Mouse (Mus musculus) heart, embryonic 16.5 days (tissue): ENCODE results near the gene Thada. TPM values are rescaled to one million over a fixed set of nuclear protein-coding genes. Genes with fewer than 3 reads are reported as not detected.
A peak's percentile ranks its signal among the peaks of the same experiment; 100 is the strongest.

Source experiments
- ATAC-seq: fragments of 200-750 bp; cut with Nextera tagmentation; replicated peaks from 2 replicates; pipeline ENCODE4 v1.8.0; 2017; ENCODE audit warnings: moderate number of reproducible peaks; ENCODE audit not compliant: insufficient read depth, low FRiP score; ENCODE audit errors: extremely low read depth
- H3K27ac ChIP-seq: fragments of 300-500 bp; sonication (generic); 2 replicates; pipeline ENCODE4 v1.5.1; 2014; ENCODE audit warnings: mild to moderate bottlenecking, low read length, control low read depth, moderate library complexity
- H3K27me3 ChIP-seq: fragments of 300-500 bp; sonication (generic); 2 replicates; pipeline ENCODE4 v1.6.1; 2014; ENCODE audit warnings: low read length, mixed read lengths; ENCODE audit not compliant: control insufficient read depth, insufficient read depth
- H3K36me3 ChIP-seq: fragments of 300-500 bp; sonication (generic); 2 replicates; pipeline ENCODE4 v1.6.1; 2014; ENCODE audit not compliant: control insufficient read depth, insufficient read depth
- H3K4me1 ChIP-seq: fragments of 300-500 bp; sonication (generic); 2 replicates; pipeline ENCODE4 v1.6.1; 2014; ENCODE audit warnings: low read length, mixed read lengths; ENCODE audit not compliant: control insufficient read depth, insufficient read depth
- H3K4me2 ChIP-seq: fragments of 300-500 bp; sonication (generic); 2 replicates; pipeline ENCODE4 v1.6.1; 2014; ENCODE audit warnings: low read depth, mild to moderate bottlenecking, control low read depth, low read length
- H3K4me3 ChIP-seq: fragments of 300-500 bp; sonication (generic); 2 replicates; pipeline ENCODE4 v1.5.1; 2014; ENCODE audit warnings: mild to moderate bottlenecking, control low read depth, low read length
- H3K9ac ChIP-seq: fragments of 300-500 bp; sonication (generic); 2 replicates; pipeline ENCODE4 v1.6.1; 2014; ENCODE audit warnings: low read length, control low read depth
- H3K9me3 ChIP-seq: fragments of 300-500 bp; sonication (generic); replicated peaks from 2 replicates; pipeline ENCODE4 v1.6.1; 2016; ENCODE audit warnings: low read length; ENCODE audit not compliant: control insufficient read depth
- WGBS: fragments of 180-500 bp; shearing (Covaris S2); extraction: QIAGEN DNeasy Blood & Tissue Kit; methylation state at CpG from one replicate; pipeline ENCODE4 v1.1.7; 2014; 5-methylcytosine and 5-hydroxymethylcytosine counted together
- polyA plus RNA-seq: library from polyadenylated mRNA; unstranded; fragments of >200 nt; fragmentation: Nextera tagmentation; extraction: Ambion mirVana; gene quantifications from 2 replicates; pipeline ENCODE4 v1.2.1, GENCODE M21; 2015

Thada gene
- polyA plus RNA-seq, 1 experiment from 2014 or later = 4.8 TPM

DNA sequence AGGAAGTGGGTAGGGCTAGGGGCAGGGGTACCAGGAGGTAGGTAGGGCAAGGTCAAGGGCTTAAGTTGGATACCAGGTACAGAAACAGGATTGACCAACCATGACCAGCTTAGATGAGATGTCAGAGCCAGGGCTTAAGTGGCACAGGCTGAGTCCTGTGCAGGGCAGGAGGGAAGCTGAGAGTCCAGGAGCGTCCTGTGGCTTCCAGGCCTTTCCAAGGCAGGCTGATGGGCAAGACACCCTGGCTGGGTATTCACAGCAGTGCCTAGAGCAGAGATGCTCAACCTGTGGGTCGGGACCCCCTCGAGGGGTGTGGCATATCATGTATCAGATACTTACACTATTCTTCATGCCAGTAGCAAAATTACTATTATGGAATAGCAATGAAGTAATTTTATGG is 300.3 kb downstream of the Thada start:
- 76% methylated on average over 3 of the region's 3 CpGs for WGBS
- Histone ChIP-seq H3K27ac (no peak overlapping the region), H3K9ac (no peak overlapping the region), H3K27me3 (no peaks in the 10 kb centered on the region), H3K4me3 (no peak overlapping the region), H3K36me3 (no peaks in the 10 kb centered on the region), H3K4me2 (no peak overlapping the region), H3K4me1 (peaks cover 14% of the 10 kb centered on the region), H3K9me3 (no peaks in the 10 kb centered on the region)
- ATAC-seq = no peak

DNA sequence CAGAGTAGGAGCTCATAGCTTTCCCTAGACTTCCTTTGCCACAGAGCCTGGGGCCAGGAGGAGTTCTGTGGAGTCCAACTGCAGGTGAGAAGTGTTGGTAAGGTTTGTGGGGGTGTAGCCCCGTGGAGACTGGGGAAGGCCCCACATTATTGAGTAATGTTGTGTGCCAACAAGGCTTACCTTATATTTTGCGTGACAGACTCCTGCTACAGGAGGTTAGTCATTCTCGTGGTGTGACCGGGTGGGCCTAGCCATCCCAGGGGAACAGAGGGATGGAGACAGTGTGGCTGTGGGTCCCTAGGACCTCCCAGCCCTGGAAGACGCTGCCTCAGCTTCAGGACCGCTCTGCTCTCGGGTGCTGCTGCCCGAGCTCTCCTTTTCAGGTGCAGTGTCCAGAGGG is 301.9 kb downstream of the Thada start:
- H3K9ac ChIP-seq = no peak overlapping the region
- no peak overlapping the region for H3K4me2 ChIP-seq
- H3K27ac ChIP-seq = no peak overlapping the region
- no peak overlapping the region for H3K4me3 ChIP-seq
- H3K27me3 ChIP-seq = no peaks in the 10 kb centered on the region
- H3K9me3 ChIP-seq = no peaks in the 10 kb centered on the region
- peaks cover 14% of the 10 kb centered on the region for H3K4me1 ChIP-seq
- no peaks in the 10 kb centered on the region for H3K36me3 ChIP-seq
- ATAC-seq = no peak
- 84% methylated on average over 8 of the region's 8 CpGs for WGBS

DNA sequence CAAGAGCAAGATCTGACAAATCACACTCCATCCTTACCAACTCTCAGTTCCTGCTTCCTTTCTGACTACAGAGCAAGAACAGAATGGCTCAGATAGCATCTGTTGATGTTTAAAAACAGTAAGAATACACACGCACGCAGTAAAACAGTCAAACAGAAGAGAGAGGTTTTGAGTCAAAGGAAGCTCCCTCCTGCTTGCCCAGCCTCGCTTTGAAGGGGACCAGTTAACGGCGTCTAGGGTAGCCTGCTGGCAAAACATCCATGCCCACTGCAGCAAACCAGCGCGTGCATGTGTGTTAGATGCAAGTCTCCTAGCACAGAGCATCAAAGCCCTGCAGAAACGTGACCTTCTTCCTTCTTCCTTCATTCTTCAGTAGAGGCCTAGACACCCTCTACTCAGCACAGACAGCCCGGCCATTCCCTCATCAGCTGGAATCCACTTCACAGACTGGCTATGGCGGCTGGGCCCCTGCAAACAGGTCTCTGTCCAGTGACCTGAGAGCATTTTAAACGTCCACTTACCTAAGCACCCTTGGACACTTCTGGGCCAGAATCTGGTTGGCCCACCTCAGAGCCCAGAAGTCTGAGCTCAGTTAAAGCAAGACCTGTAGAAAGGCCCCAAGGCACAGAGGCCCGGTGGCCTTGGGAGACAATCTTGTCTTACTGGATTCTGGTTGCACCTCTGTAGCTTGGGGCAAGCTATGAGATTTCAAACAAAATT is 302.8 kb downstream of the Thada start:
- 74% methylated on average over 12 of the region's 12 CpGs for WGBS
- H3K36me3 ChIP-seq = no peaks in the 10 kb centered on the region

DNA sequence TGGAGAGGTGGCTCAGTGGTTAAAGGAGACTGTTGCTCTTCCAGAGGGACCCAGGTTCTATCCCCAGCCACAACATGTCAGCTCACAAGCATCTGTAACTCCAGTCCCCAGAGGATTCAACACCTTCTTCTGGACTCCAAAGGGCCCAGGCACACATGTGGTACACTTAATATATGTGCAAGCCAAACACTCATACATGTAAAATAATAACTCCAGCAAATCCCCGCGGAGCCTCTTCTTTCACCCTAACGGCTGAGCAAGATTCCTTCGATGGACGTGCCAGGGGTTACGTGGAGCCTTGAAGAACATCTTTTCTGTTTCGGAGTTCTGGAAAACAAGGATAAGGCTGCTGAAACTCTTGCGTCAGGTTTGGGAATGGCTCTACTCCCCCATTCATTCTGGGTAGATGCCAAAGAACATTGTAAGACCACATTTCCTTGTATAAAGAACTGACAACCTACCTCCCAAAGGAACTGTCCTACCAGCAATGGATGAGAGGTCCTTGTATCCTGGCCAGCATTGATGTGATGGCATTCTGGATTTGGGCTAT is 303.7 kb downstream of the Thada start:
- Histone ChIP-seq H3K36me3 (no peaks in the 10 kb centered on the region), H3K9me3 (no peaks in the 10 kb centered on the region), H3K4me3 (no peak overlapping the region), H3K9ac (no peak overlapping the region), H3K4me1 (peaks cover 23% of the 10 kb centered on the region), H3K27me3 (no peaks in the 10 kb centered on the region), H3K4me2 (no peak overlapping the region), H3K27ac (peak overlapping the region; percentile 78)
- ATAC-seq = no peak
- 69% methylated on average over 8 of the region's 8 CpGs for WGBS

More for the DNA sequence above, 302.8 kb downstream of the Thada start:
- peak overlapping the region; percentile 50 for H3K27ac ChIP-seq
- H3K4me3 ChIP-seq = no peak overlapping the region
- ATAC-seq = no peak
- H3K9me3 ChIP-seq = no peaks in the 10 kb centered on the region
- no peak overlapping the region for H3K4me2 ChIP-seq
- H3K4me1 ChIP-seq = peaks cover 15% of the 10 kb centered on the region
- H3K27me3 ChIP-seq = no peaks in the 10 kb centered on the region
- no peak overlapping the region for H3K9ac ChIP-seq

DNA sequence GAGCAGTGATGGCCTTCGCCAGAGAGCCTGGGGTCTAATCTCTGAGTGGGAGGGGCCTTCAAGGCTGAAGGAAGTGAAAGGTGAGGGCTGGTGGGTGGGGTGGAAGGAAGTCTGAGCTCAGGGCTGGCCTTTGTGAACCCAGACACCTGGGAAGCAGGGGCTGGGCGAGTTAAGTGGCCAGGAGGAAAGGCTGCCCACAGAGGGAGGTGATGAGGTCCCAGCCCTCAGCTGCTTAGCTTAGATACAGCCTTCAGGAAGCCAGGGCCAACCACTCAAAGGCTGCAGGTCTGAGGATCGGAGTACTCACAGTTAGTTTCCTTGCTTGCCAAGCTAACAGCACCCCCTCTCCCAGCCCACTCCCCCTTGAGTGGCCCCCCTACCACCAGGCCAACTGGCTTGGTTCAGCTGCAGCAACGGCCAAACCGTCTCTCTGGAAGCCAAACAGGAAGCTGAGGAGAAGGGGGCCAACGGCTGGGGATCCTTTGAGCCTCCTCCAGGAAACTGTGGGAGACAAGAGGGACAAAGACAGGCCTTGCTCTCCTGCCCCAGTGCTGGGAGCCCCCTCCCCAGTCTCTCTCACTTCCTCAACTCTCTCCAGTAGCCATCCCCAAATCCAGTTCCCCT is 304.7 kb downstream of the Thada start:
- Histone ChIP-seq H3K4me3 (no peak overlapping the region), H3K9ac (peak overlapping the region; percentile 38; the same call in 1 of the 2 replicates), H3K9me3 (no peaks in the 10 kb centered on the region), H3K4me2 (peak overlapping the region; percentile 13), H3K27ac (peak overlapping the region; percentile 78), H3K36me3 (no peaks in the 10 kb centered on the region), H3K27me3 (no peaks in the 10 kb centered on the region), H3K4me1 (peaks cover 23% of the 10 kb centered on the region)
- peak; percentile 42 for ATAC-seq
- 38% methylated on average over 6 of the region's 6 CpGs for WGBS

DNA sequence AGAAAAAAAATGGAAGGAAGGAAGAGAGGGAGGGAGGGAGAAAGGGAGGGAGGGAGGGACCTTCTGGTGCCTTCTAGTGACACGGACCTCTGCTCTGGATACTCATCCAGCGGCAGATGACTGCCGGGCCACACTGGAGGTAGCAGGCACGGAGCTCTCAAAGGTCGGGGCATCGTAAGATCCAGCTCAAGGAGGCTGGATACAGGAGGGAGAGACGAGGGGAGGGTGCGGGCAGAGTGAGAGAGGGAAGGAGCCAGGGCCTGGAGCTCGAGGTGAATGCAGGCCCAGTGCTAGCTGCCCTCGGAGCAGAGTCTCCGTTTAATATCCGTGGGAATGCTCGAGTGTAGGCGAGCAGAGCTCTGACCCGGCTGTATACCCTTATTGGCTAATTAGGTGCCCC is 307.1 kb downstream of the Thada start:
- Histone ChIP-seq H3K36me3 (no peaks in the 10 kb centered on the region), H3K9ac (no peak overlapping the region), H3K27ac (no peak overlapping the region), H3K9me3 (no peaks in the 10 kb centered on the region), H3K4me3 (no peak overlapping the region), H3K4me2 (no peak overlapping the region), H3K27me3 (no peaks in the 10 kb centered on the region), H3K4me1 (peaks cover 25% of the 10 kb centered on the region)
- no peak for ATAC-seq
- WGBS = 75% methylated on average over 15 of the region's 15 CpGs

DNA sequence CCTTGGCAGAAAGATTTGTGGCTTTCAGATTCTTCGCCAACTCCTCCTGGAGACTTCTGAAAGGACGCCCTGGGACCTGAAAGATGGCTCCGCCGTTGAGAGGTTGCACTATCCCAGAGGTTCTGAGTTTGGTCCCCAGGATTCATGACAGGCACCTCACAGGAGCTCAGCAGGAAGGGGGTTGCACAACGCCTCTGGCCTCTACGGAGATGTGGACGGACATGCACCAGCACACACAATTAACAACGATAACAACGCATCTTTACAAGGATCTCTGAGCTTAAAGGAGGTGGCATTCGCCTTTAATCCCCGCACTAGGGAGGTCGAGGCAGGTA is 307.6 kb downstream of the Thada start:
- Histone ChIP-seq H3K4me1 (peaks cover 25% of the 10 kb centered on the region), H3K36me3 (no peaks in the 10 kb centered on the region), H3K27me3 (no peaks in the 10 kb centered on the region), H3K9me3 (no peaks in the 10 kb centered on the region), H3K4me3 (no peak overlapping the region), H3K9ac (no peak overlapping the region), H3K27ac (no peak overlapping the region), H3K4me2 (no peak overlapping the region)
- 86% methylated on average over 12 of the region's 12 CpGs for WGBS
- ATAC-seq = no peak

DNA sequence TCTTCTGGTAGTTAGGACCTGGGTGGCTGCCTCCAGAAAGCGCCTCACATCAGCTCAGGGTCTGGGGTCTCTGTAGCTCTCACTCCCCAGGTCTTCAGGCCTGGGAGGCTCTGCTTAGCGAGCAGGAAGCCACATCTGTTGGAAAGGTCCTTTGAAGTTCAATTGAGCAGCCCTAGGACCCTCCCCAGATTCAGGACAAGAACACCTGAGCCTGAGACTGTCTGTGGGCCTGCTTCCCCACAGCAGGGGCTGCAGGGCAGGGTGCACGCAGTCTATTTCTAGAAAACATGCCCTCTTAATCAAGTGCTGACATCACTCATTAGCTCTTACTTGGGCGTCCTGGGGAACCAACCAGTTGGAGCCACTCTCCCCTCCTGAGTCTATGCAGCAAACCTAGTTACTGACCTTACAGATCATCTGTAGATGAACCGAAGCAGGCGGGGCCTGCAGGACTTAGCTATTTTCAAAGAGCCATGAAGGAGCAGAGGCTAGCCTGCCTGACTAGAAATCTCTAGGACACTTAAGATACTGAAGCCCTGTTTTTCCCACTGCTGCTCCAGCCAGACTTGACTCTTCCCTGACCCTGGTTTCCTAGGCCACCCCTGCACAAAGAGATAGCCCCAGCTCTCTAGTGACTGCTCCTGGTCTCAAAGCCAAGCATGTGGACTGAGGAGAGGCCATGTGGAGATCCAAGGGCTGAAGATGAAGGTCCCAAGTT is 308.1 kb downstream of the Thada start:
- H3K9me3 ChIP-seq = no peaks in the 10 kb centered on the region
- no peak overlapping the region for H3K4me2 ChIP-seq
- no peaks in the 10 kb centered on the region for H3K27me3 ChIP-seq
- 0 out of 2 replicates have a peak overlapping the region, but pooled peaks have one; percentile 13 for H3K9ac ChIP-seq
- H3K36me3 ChIP-seq = no peaks in the 10 kb centered on the region
- peak overlapping the region; percentile 30 for H3K27ac ChIP-seq
- peaks cover 27% of the 10 kb centered on the region for H3K4me1 ChIP-seq
- no peak for ATAC-seq
- 52% methylated on average over 6 of the region's 6 CpGs for WGBS
- H3K4me3 ChIP-seq = no peak overlapping the region
